Mouse (Mus musculus) v-Abl transformed pro-B cells (cell line): Measurements from ENCODE around the gene Polr1a.

ENCODE experiments used
- in situ Hi-C, 2 experiments: fragments of 400-800 bp; cut with MboI; formaldehyde crosslinking; loops; one replicate each; pipeline ENCODE4 v1.15.1; 2025; ENCODE audit not compliant: unreplicated experiment in 2 of 2

Polr1a gene

DNA sequence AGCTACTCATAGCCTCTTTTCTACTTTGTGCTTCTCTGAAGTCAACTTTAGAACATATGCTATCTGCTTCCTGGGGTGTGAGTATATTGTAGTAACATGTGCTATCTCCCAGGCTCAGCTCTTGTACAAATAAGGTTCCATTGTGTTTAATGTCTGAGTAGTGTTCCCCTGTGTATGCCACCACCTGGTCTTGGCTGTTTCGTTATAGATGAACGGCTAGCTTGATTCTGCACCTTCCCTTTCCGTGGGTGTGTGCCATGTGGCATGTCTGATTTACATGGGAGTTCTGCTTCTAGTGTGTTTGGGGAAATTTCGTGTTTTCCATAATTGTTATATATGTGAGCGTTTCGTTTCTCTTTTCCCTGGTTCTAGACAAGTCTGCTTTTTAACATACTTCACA lies 36.2 kb downstream of the Polr1a start:
- in situ Hi-C loops, result loop anchor here in 1 of 2 experiments (25.0 kb wide), 1 partner anchor 142 kb away; the partner anchor contains the start of gene St3gal5

DNA sequence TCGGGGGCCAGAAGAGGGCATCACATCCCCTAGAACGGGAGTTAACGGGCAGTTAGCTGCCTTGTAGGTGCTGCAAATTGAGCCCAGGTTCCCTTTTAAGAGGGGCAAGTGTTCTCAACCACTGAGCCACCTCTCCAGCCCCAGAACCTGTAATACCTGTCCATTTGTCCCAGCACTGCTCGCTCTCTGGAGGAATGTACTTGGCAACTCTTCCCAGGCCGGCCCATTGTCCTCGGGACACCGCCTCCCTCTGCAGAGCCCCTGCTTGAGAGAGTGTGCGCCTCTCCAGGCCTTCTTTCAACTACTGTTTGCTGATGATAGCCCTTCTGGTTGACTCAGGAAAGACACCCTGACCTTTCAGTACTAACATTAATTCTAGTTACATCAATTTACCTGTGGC lies 37.3 kb downstream of the Polr1a start:
- in situ Hi-C loops, result loop anchor here in 1 of 2 experiments (25.0 kb wide), 1 partner anchor 141 kb away; the partner anchor contains the start of gene St3gal5

DNA sequence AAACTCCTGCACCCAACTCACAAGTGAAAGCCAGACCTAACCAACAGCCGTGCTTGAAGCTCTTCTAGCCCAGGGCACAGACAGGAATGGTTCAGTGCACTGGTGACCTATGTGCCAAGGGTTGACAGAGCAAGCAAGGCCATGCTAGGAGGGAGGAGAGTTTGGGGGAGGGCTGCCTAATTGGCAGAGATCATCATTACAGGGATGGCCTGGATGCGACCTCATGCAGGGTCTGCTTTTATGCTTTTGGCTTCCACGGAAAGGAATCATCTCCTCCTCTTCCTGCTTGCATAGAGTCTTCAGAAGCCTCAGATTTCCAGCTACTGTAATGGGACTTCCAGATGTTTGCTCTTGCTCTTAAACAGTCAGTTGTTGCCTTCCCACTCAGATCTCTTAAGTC lies 40.9 kb downstream of the Polr1a start:
- in situ Hi-C loops, result loop anchor here in 1 of 2 experiments (25.0 kb wide), 1 partner anchor 138 kb away; the partner anchor contains the start of gene St3gal5

DNA sequence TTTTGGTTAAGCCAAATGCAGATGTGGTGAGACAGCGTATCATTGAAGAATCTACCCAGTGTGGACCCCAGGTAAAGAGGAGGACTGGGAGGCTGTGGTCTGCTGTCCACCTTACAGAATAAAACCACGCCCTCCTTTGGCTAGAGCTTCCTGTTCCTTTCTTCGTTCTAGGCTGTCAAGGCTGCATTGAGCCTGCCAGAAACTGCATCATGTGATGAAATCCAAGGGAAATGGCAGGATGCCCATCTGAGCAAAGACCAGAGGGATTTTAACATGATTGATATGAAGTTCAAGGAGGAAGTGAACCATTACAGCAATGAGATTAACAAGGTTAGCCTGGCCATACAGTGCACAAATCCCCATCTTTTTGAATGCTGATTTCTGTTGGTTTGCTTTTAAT lies 41.7 kb downstream of the Polr1a start:
- in situ Hi-C loops, result no loop called here

DNA sequence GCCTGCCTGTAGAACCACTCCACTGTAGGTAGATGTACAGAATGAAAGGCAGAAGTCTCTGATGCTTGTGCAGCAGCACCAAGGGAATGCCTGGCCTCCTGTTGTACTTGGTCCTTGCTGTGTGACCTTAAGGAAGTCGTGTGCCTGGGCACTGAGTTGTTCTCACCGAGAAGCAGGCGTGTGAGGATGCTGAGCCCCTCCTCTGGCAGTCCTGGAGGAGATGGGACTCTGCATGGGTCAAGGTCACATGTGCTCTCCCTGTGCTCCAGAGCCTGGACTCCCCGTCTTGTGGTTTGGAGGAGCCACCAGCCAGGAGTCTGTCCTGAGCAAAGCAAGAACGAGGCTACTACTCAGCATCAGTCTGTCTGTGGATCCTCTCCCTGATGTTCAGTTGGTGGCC lies 42.3 kb downstream of the Polr1a start:
- in situ Hi-C loops, result no loop called here

DNA sequence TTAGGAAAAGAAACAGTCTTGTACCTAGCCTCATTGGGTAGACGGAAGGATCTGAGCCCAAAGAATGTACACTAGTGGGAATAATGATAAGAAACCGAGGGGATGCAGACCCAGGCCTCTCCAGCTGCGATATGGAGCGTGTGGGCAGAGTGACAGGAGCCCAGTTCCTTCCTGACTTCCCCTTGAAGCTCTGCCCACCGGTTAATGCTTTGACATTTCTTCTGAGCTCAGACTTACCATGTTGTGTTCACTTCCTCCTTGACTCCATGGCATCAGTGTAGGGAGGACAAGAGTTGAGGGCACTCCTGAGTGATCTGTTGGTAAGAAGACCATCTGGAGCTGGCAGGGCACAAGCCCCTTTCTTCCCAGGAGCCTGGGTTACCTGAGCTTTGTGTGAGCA lies 53.3 kb downstream of the Polr1a start:
- in situ Hi-C loops, result no loop called here

DNA sequence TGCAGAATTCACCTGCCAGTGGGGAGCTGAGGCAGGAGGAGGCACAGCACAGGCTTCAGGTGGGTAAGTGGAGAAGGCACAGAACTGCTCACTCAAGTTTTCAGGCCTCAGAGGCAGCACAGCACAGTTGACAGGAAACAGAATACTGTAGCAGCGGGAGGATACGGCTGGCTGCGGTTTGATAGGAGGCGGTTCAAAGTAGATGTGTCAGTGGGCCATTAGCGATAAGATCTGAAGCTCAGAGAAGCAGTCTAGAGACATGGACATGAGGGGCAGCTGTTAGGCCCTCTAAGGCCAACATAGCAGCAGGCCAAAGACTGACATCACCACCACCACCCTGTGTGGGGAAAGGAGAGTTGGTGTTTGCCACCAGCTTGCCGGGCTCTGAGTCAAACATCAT lies 53.9 kb downstream of the Polr1a start:
- in situ Hi-C loops, result no loop called here

DNA sequence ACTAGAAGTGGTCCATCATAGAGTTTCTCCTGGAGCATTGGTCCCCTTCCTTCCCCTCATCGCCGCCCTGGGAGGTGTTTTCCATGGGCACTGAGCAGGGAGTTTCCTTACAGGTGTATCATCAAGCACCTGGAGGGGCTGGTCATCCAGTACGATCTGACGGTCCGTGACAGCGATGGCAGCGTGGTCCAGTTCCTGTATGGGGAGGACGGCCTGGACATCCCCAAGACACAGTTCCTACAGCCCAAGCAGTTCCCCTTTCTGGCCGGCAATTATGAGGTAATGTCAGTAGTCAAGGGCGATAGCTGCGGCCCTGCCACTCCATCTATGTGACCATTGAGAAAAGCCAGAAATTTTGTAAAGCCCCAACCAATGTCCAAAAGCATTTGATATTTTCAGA lies 54.7 kb downstream of the Polr1a start:
- in situ Hi-C loops, result no loop called here

DNA sequence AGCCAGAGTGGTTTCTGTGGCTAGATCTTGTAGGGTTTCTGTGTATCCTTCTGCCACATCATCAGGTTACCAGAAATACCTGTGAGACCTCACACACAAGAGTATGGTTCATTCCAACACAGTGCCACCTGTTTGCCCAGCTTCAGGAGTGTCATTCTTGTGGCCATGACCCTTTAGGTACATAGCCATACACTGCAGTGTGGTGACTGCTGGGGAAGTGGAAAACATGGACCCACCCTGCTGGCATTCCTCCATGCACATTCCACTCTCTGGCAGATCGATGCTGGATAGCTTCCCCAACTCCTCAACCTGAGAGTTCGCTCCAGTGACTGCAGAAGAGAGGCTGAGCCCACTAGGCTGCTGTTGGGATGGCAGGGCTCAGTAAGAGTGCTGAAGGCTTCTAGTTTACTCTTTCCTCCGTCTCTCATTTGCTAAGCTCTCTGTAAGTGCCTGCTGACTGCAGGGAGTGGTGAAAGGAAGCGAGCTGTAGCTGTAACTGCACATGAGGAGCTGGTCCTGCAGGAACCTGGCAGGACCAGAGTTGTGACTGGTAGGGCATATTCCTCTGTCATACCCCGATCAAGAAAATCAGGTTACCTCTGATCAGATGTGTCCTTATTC lies 57.9 kb downstream of the Polr1a start:
- in situ Hi-C loops, result no loop called here

DNA sequence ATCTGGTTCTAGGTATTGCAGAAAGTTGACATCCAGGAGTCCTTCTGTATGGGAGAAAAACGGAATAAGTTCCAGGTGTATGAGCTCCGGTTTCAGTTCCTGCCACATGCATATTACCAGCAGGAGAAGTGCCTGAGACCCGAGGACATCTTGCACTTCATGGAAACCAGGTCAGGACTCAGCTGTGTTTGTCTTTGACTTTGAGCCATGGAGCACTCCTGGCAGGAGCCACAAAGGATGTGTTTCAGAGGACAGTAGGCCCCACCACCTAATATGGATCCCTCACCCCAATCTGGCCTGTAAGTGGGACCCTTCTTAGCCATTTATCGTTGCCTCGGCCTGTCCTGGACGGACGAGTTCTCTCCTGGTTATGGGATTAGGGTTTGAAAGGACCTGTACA lies 59.0 kb downstream of the Polr1a start:
- in situ Hi-C loops, result no loop called here

DNA sequence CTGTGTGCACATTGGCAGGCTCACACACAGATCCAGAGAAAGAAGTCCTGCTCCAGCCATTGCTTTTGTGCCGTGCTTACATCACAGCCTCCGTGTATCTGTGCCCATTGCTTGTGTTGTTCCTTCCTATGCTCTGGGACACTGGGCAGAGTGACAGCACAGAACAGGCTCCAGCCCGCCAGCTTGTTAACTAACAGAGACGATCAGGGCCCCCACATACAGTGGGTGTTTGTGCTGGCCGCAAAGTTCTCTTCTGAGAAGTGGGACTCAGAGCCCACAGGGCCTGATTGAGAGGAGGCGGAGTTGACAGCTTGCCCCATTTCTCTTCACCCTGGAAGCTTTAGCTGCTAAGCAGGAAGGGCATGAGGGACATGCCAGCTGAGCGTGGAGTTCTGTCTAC lies 60.6 kb downstream of the Polr1a start:
- in situ Hi-C loops, result no loop called here

DNA sequence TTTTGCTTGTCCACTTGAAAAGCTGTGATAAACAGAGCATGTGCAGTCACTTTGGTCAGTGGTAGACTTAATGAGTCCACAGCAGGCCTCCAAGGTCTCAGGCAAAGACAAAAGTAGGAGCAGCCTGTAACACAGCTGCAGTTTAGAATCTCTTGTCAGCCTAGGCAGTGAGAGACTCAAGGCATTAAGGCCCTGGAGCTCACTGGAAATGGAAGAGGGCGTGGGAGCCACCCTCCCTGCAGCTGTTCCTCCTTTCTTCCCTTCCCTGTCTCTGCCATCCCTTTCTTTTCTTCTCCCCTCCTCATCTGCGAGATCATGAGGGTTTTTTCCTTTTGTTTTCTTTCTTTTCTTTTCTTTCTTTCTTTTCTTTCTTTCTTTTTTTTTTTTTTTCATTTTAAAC lies 61.3 kb downstream of the Polr1a start:
- in situ Hi-C loops, result no loop called here

DNA sequence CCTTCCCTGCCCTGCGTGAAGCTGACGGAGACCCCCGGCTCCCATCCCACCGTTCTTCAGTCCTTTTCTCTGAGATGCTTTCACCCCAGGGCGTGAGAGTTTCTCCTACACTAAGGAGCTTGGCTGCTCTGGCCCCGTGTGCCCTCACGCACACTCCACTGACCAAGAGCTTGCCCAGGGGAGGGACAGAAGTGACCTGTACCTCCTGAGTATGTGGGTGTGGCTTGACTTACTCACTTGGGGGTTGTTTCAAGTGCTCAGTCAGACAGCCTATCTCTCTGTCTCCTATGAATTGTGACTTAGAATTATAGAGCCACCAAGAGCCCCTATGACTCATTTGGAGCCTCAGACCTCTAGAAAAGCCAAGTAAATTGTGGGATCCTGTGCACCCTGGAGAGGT lies 67.7 kb downstream of the Polr1a start:
- in situ Hi-C loops, result no loop called here

DNA sequence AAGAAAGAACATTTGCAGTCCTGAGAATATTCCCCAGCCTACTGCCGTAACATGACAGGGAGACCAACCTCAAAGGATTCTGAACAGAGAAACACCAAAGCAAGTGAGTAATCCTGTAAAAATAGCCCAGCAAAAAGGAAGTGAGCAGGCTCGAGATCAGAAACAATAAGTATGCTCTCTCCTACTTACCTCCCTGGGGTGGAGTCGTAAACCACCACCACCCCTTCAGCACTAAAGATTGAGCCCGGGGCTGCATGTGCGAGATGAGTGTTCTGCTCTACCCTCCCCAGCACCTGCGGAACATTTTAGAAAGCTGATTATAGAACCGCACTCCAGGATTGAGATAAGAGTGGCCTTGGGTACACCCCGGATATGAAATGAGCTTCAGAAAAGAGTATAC lies 71.3 kb downstream of the Polr1a start:
- in situ Hi-C loops, result no loop called here

DNA sequence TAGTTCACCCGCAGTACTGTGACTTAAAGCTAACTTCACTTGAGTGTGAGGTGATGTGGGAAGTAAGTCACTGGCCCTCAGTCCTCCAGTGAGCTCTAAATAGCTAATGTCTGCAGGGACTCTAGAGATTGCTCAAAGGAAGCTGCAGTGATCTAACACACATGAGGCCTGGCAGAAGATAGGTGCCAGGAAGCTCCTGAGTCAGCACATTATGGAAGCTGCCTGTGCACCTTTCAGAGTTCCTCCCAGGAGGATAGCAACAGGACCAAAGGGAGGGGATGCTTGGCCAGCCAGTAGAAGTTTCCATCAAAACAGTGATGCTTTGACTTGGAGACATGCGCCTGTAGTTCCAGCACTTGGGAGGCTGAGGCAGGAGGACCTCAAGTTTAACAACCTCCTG lies 71.7 kb downstream of the Polr1a start:
- in situ Hi-C loops, result no loop called here

DNA sequence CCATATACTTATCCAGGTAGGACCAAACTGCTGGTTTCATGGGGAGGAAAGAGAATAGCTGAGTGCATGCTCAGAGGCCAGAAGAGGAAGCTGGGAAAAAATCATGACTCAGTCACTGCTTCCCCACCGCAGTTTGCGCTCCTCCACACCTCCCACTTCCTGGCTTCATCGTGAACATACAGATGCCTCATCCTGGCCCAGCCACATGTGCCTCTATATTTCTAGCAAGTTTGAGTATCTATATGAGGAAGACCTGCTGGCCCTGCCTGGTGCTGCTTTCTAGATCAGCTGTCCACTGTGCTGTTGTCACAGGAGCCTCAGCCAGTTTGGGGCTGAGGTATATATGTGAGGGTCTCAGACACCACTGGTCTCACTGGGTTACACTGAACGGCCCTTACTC lies 72.6 kb downstream of the Polr1a start:
- in situ Hi-C loops, result no loop called here

DNA sequence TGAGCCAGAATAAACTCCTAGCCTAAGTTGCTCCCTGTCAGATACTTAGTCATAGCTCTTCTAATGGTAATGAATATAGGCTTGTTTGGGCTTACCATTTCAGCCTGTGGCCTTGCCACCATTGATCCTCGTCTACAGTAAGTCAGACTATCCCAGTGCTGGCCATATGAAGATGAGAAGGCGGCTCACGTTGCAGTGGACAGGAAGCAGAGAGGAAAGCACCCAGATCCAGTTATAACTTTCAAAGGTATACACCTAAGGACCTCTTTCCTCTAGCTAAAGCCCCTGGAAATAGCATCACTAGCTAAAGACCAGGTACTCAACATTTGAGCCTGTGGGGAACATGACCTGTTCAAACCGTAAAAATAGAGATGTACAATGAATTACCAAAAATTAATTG lies 77.1 kb downstream of the Polr1a start:
- in situ Hi-C loops, result no loop called here

DNA sequence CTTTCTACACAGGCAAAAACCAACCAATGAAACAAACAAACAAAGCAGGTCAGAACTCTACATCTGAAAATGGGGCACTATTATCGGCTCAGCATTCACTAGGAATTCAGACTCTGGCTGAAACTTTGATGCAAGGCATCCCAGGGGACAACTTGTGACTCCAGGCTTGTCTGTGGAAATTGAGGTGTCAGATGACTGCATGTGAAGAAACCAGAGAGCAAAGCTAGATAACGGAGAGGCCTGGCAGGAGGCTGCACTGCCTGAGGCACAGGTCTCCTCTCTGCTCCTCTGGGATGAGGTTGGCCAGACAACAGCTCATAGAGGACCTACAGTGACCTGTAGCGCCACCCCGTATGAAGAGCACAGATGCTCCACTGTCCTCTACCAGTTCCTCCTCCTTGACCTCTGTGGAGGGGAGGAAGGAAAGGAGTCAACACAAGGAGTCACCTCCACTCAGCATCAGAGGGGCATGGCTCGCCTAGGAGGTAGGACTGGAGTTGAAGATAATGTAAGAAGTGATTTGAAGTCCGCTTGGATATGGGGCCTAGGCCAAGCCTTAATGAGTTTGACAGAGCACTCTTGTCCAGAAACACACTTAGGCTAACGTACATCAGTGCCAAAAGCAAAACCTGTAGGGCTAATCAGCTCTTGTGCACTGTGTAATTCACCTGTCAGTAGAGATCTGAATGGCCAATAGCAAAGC lies 78.8 kb downstream of the Polr1a start:
- in situ Hi-C loops, result no loop called here

DNA sequence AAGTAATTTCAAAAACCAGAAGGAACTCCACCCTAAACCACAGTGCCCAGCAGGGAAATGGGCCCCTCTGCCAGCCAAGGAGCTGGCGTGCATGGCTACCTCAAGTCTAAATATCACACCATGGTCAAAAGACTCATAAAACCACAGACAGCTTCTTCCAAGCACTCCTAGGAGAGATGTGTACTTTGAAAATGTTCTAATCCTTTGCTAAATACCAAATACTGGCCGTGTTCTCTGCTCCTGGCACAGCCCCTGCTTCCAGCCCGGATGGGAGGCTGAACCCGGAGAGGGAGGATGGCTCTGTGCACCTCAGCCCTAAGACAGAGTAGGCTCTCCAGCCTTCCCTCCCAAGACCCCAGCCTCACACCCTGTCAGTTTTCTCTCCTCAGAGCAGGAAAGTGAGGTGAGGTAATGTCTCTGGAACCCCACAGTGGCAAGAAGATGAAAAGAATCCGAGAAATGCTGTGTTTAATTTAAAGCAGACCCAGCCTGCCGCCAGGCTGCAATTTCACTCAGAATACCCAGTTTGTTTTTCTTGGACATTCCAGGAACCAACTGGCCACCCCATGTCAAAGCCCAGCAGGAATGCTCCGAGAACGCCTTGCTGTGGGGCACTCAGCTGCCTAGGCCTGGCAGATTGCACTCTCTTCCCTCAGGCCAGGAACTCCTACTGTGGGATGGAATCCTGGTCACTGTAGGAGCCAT lies 80.9 kb downstream of the Polr1a start:
- in situ Hi-C loops, result no loop called here

DNA sequence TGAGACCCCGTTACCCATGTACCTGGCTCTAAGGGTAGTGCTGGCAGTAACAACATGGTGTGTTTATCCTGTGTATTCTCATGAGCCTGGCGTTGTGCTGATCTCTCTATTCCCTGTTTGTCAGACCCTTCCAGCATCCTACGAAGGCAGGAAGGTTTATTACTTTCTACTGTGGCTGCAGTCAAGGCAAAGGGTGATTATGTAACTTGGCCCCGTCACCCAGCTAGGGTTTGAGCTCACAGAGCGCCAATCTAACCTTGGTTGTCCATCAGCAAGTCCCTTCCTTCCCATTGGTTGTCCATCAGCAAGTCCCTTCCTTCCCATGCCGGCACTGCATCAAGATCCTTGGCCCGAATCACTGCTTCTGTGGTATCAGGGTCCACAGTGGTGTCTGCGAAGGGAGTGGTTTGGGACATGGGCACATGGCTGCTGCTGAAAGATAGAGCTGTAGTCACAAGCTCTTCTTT lies 81.6 kb downstream of the Polr1a start:
- in situ Hi-C loops, result no loop called here

DNA sequence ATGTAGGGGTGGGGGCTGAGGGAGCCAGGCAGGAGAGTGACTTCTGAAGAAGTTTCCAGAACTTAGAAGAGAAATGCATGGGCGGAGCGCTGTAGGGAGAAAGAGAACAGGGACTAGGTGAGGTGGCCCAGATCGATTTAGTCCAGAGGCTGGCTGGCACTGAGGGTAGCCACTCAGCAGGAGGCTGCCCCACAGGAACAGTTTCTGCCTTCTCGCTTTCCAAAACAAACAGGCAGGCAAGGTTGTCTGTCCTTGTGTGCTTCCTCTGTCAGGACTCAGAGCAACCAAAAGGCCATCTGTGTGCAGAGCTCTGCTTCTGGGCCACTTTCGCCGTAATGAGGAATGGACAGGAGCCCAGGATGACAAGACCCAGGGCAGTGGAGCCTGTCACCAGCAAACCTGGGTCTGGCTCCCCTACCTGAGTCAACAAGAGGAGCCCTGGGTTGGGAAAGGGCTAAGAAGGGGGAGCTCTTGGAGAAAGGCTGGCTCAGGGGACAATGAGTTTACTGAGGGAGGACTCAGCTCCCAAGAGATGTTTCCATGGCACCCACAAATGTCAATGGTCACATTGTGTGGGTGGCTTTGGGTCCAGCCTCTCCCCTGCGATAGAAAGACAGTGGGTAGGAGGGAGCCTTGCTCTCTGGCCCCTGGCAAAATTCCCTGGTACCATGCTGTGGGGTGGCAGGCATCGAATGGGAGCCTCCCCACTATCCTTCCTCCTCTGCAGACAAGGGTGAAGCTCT lies 82.5 kb downstream of the Polr1a start:
- in situ Hi-C loops, result no loop called here
